Mouse (Mus musculus): Measurements from ENCODE around the gene Cd24a. TPM values are rescaled to one million over a fixed set of nuclear protein-coding genes. Genes with fewer than 3 reads are reported as not detected.

Cd24a gene
- total and polyA plus RNA-seq, 2 experiments from 2014 or later = 326 to 609 TPM

- Histone ChIP-seq H3K4me2 (ENCODE audit: low read depth, low read length, poor library complexity, severe bottlenecking) (no peak overlapping the region), H3K27me3 (ENCODE audit: insufficient read depth, low read length) (no peaks in the 10 kb centered on the region), H3K9ac (replicated peaks; ENCODE audit: low read length, poor library complexity, severe bottlenecking) (no peak overlapping the region), H3K4me1 (ENCODE audit: insufficient read depth, low read length) (no peaks in the 10 kb centered on the region), H3K4me3 (ENCODE audit: low read depth, low read length) (no peak overlapping the region), H3K9me3 (ENCODE audit: low read length) (no peaks in the 10 kb centered on the region), H3K36me3 (ENCODE audit: insufficient read depth, low read length) (no peaks in the 10 kb centered on the region; the same call in 1 of the 2 replicates), H3K27ac (ENCODE audit: low read depth, low read length) (no peak overlapping the region)
- WGBS = 70% methylated on average over 8 of the region's 8 CpGs
- ATAC-seq (ENCODE audit: low FRiP score) = no peak
- no peak for TF ChIP-seq CTCF (IDR thresholded peaks at IDR 0.05)
- DNase-seq (ENCODE audit: low spot score) = no peak
These were observed 10.5 kb downstream of the Cd24a start for GRCm38 (mm10) chr10:43588470-43589177.

- Histone ChIP-seq H3K27me3 (ENCODE audit: insufficient read depth, low read length) (no peaks in the 10 kb centered on the region), H3K4me2 (ENCODE audit: low read depth, low read length, poor library complexity, severe bottlenecking) (no peak overlapping the region), H3K9me3 (ENCODE audit: low read length) (no peaks in the 10 kb centered on the region), H3K36me3 (ENCODE audit: insufficient read depth, low read length) (no peaks in the 10 kb centered on the region), H3K9ac (replicated peaks; ENCODE audit: low read length, poor library complexity, severe bottlenecking) (no peak overlapping the region), H3K27ac (ENCODE audit: low read depth, low read length) (no peak overlapping the region), H3K4me3 (ENCODE audit: low read depth, low read length) (no peak overlapping the region), H3K4me1 (ENCODE audit: insufficient read depth, low read length) (no peaks in the 10 kb centered on the region)
- WGBS = 88% methylated on average over 10 of the region's 10 CpGs
- ATAC-seq (ENCODE audit: low FRiP score) = no peak
- DNase-seq (ENCODE audit: low spot score) = no peak
- no peak for TF ChIP-seq CTCF (IDR thresholded peaks at IDR 0.05)
These were observed 13.4 kb downstream of the Cd24a start for GRCm38 (mm10) chr10:43591477-43591876.

- Histone ChIP-seq H3K27me3 (ENCODE audit: insufficient read depth, low read length) (no peaks in the 10 kb centered on the region), H3K4me2 (ENCODE audit: low read depth, low read length, poor library complexity, severe bottlenecking) (no peak overlapping the region), H3K36me3 (ENCODE audit: insufficient read depth, low read length) (no peaks in the 10 kb centered on the region), H3K9me3 (ENCODE audit: low read length) (no peaks in the 10 kb centered on the region), H3K9ac (replicated peaks; ENCODE audit: low read length, poor library complexity, severe bottlenecking) (no peak overlapping the region), H3K27ac (ENCODE audit: low read depth, low read length) (no peak overlapping the region), H3K4me3 (ENCODE audit: low read depth, low read length) (no peak overlapping the region), H3K4me1 (ENCODE audit: insufficient read depth, low read length) (no peaks in the 10 kb centered on the region)
- 82% methylated on average over 5 of the region's 5 CpGs for whole genome bisulfite sequencing
- no peak for DNase-seq (ENCODE audit: low spot score)
- ATAC-seq (ENCODE audit: low FRiP score) = no peak
- TF ChIP-seq CTCF (IDR thresholded peaks at IDR 0.05) = no peak
These were observed 15.1 kb downstream of the Cd24a start for GRCm38 (mm10) chr10:43593182-43593581.

GRCm38 (mm10) chr10:43594187-43594586 is 16.1 kb downstream of the Cd24a start:
- Histone ChIP-seq H3K4me3 (ENCODE audit: low read depth, low read length) (no peak overlapping the region), H3K4me2 (ENCODE audit: low read depth, low read length, poor library complexity, severe bottlenecking) (no peak overlapping the region), H3K27me3 (ENCODE audit: insufficient read depth, low read length) (no peaks in the 10 kb centered on the region), H3K9ac (replicated peaks; ENCODE audit: low read length, poor library complexity, severe bottlenecking) (no peak overlapping the region), H3K27ac (ENCODE audit: low read depth, low read length) (no peak overlapping the region), H3K36me3 (ENCODE audit: insufficient read depth, low read length) (no peaks in the 10 kb centered on the region), H3K9me3 (ENCODE audit: low read length) (no peaks in the 10 kb centered on the region), H3K4me1 (ENCODE audit: insufficient read depth, low read length) (no peaks in the 10 kb centered on the region)
- no peak for ATAC-seq (ENCODE audit: low FRiP score)
- TF ChIP-seq CTCF (IDR thresholded peaks at IDR 0.05) = no peak
- DNase-seq (ENCODE audit: low spot score) = no peak
- WGBS = 79% methylated on average over 2 of the region's 2 CpGs

- WGBS = 62% methylated on average over 3 of the region's 3 CpGs
- Histone ChIP-seq H3K9me3 (ENCODE audit: low read length) (no peaks in the 10 kb centered on the region), H3K9ac (replicated peaks; ENCODE audit: low read length, poor library complexity, severe bottlenecking) (no peak overlapping the region)
These were observed 16.8 kb downstream of the Cd24a start for GRCm38 (mm10) chr10:43594894-43595293.

GRCm38 (mm10) chr10:43598067-43598726 is 20.1 kb downstream of the Cd24a start:
- Histone ChIP-seq H3K27me3 (ENCODE audit: insufficient read depth, low read length) (no peaks in the 10 kb centered on the region), H3K4me2 (ENCODE audit: low read depth, low read length, poor library complexity, severe bottlenecking) (no peak overlapping the region), H3K9me3 (ENCODE audit: low read length) (no peaks in the 10 kb centered on the region), H3K36me3 (ENCODE audit: insufficient read depth, low read length) (no peaks in the 10 kb centered on the region), H3K4me3 (ENCODE audit: low read depth, low read length) (no peak overlapping the region), H3K9ac (replicated peaks; ENCODE audit: low read length, poor library complexity, severe bottlenecking) (no peak overlapping the region), H3K27ac (ENCODE audit: low read depth, low read length) (no peak overlapping the region), H3K4me1 (ENCODE audit: insufficient read depth, low read length) (no peaks in the 10 kb centered on the region)
- WGBS = 96% methylated on average over 2 of the region's 2 CpGs
- no peak for TF ChIP-seq CTCF (IDR thresholded peaks at IDR 0.05)
- ATAC-seq (ENCODE audit: low FRiP score) (no peak), DNase-seq (ENCODE audit: low spot score) (no peak)

More at GRCm38 (mm10) chr10:43594894-43595293, 16.8 kb downstream of the Cd24a start:
- Histone ChIP-seq H3K4me3 (ENCODE audit: low read depth, low read length) (no peak overlapping the region), H3K36me3 (ENCODE audit: insufficient read depth, low read length) (no peaks in the 10 kb centered on the region), H3K27ac (ENCODE audit: low read depth, low read length) (no peak overlapping the region), H3K4me2 (ENCODE audit: low read depth, low read length, poor library complexity, severe bottlenecking) (no peak overlapping the region), H3K27me3 (ENCODE audit: insufficient read depth, low read length) (no peaks in the 10 kb centered on the region), H3K4me1 (ENCODE audit: insufficient read depth, low read length) (no peaks in the 10 kb centered on the region)
- ATAC-seq (ENCODE audit: low FRiP score) (no peak), DNase-seq (ENCODE audit: low spot score) (no peak)
- no peak for TF ChIP-seq CTCF (IDR thresholded peaks at IDR 0.05)

Data from midbrain, postnatal 0 days (tissue).